Mouse (Mus musculus): ENCODE measurements around the gene Sept10. TPM values are rescaled to one million over a fixed set of nuclear protein-coding genes. Genes with fewer than 3 reads are reported as not detected.

Gene Sept10
- polyA plus RNA-seq, 1 experiment from 2014 or later: 46.3 TPM

DNA sequence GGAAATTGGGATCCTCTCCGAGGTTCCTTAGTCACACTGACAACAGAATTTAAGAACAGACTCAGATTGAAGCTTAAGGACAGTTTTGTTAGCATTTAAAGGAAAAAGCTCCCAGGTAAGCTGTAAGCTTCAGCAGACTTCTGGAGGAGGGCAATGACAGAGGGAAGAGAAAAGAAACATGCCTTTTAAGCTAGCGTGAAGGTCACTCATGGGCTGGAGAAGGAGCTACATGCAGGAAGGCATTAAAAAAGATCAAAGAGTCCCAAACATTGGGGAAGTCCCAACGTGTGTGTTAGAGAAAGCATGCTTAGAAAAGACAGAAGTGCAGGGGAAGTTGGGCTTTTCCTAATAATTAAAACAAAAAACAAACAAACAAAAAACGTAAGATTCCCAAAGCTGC is 14.2 kb upstream of the Sept10 start:
- Histone ChIP-seq H3K4me3 (ENCODE audit: low read length) (no peak overlapping the region), H3K4me1 (ENCODE audit: insufficient read depth, low read length) (no peaks in the 10 kb centered on the region), H3K27ac (ENCODE audit: low read length) (no peak overlapping the region), H3K9ac (replicated peaks; ENCODE audit: low read length) (no peak overlapping the region), H3K9me3 (ENCODE audit: low read length) (no peaks in the 10 kb centered on the region), H3K36me3 (ENCODE audit: insufficient read depth, low read length) (no peaks in the 10 kb centered on the region), H3K27me3 (ENCODE audit: insufficient read depth, low read length) (no peaks in the 10 kb centered on the region), H3K4me2 (replicated peaks; ENCODE audit: low read depth, low read length) (no peak overlapping the region)
- no peak for ATAC-seq (ENCODE audit: low FRiP score, low TSS enrichment)
- WGBS: 51% methylated on average over 4 of the region's 4 CpGs

DNA sequence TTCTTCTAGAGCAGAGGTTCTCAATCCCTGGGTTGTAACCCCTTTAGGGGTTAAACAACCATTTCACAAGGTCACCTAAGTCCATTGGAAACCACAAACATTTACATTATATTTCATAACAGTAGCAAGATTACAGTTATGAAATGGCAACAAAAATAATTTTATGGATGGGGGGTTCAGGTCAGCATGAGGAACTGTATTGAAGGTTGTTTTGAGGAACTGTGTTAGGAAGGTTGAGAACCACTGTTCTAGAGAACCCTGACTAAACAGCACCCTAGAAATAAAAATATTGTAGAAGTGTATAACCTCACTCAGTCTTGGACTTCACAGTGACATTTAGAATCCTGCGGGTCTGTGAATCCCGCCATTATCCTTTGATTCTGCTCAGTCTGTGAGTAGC is 13.6 kb upstream of the Sept10 start:
- H3K9ac ChIP-seq (replicated peaks; ENCODE audit: low read length): no peak overlapping the region
- ATAC-seq (ENCODE audit: low FRiP score, low TSS enrichment): no peak
- H3K4me3 ChIP-seq (ENCODE audit: low read length): no peak overlapping the region
- H3K36me3 ChIP-seq (ENCODE audit: insufficient read depth, low read length): no peaks in the 10 kb centered on the region
- H3K4me2 ChIP-seq (replicated peaks; ENCODE audit: low read depth, low read length): no peak overlapping the region
- no peaks in the 10 kb centered on the region for H3K9me3 ChIP-seq (ENCODE audit: low read length)
- WGBS: 88% methylated on average over 2 of the region's 2 CpGs
- no peak overlapping the region for H3K27ac ChIP-seq (ENCODE audit: low read length)
- H3K4me1 ChIP-seq (ENCODE audit: insufficient read depth, low read length): no peaks in the 10 kb centered on the region
- H3K27me3 ChIP-seq (ENCODE audit: insufficient read depth, low read length): no peaks in the 10 kb centered on the region

DNA sequence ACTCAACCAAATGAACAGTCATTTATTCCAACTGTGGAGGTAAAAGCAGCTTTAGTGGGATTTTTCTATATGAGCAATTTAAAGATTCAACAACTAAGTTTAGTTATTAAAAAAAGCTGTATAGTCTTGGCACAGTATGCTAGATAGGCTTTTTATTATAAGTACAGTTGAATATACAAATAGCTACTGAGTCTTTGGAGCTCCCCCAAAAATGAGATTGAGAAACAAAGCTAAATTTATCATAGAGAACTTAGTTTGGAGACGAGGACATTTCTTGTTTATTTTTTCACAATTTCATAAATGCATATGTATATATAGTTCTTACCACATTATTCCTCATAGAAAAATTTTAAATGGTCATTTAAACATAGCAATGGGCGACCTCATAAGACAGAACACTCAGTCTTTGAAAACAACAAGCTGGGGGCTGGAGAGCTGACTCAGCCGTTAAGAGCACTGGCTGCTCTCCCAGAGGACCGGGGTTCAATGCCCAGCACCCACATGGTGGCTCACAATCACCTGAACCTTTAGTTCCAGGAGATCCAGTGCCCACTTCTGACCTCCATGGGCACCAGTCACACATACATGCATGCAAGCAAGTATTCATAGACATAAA is 7.7 kb upstream of the Sept10 start:
- no peak overlapping the region for H3K4me3 ChIP-seq (ENCODE audit: low read length)
- no peak overlapping the region for H3K4me2 ChIP-seq (replicated peaks; ENCODE audit: low read depth, low read length)
- peaks cover 6% of the 10 kb centered on the region; the same call in 1 of the 2 replicates for H3K4me1 ChIP-seq (ENCODE audit: insufficient read depth, low read length)
- H3K36me3 ChIP-seq (ENCODE audit: insufficient read depth, low read length): no peaks in the 10 kb centered on the region
- no peak overlapping the region for H3K9ac ChIP-seq (replicated peaks; ENCODE audit: low read length)
- ATAC-seq (ENCODE audit: low FRiP score, low TSS enrichment): no peak
- no peaks in the 10 kb centered on the region for H3K9me3 ChIP-seq (ENCODE audit: low read length)
- no peak overlapping the region for H3K27ac ChIP-seq (ENCODE audit: low read length)
- no peaks in the 10 kb centered on the region for H3K27me3 ChIP-seq (ENCODE audit: insufficient read depth, low read length)
- WGBS: 72% methylated on average over 4 of the region's 4 CpGs

DNA sequence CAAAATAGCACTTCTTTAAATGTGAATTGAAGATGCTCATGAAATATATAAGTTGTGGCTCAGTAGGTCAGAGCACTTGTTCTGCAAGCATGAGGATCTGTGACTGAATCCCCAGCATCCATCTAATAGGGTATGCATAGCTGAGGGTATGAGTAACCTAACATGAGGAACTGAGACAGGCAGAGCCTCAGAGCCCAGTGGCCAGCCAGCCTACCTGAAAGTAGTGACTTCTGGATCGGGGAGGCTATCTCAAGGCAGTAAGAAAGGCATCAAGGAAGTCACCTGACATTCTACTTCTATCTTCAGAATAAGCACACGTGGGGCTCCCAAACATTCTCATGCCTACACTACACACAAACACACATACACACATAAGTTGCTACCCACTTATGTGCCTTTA is 3.5 kb upstream of the Sept10 start:
- no peak overlapping the region for H3K9ac ChIP-seq (replicated peaks; ENCODE audit: low read length)
- peaks cover 20% of the 10 kb centered on the region for H3K4me1 ChIP-seq (ENCODE audit: insufficient read depth, low read length)
- H3K27ac ChIP-seq (ENCODE audit: low read length): no peak overlapping the region
- H3K9me3 ChIP-seq (ENCODE audit: low read length): no peaks in the 10 kb centered on the region
- no peak overlapping the region for H3K4me2 ChIP-seq (replicated peaks; ENCODE audit: low read depth, low read length)
- no peaks in the 10 kb centered on the region for H3K27me3 ChIP-seq (ENCODE audit: insufficient read depth, low read length)
- H3K36me3 ChIP-seq (ENCODE audit: insufficient read depth, low read length): no peaks in the 10 kb centered on the region
- ATAC-seq (ENCODE audit: low FRiP score, low TSS enrichment): no peak
- WGBS: 86% methylated on average over 2 of the region's 2 CpGs
- no peak overlapping the region for H3K4me3 ChIP-seq (ENCODE audit: low read length)

DNA sequence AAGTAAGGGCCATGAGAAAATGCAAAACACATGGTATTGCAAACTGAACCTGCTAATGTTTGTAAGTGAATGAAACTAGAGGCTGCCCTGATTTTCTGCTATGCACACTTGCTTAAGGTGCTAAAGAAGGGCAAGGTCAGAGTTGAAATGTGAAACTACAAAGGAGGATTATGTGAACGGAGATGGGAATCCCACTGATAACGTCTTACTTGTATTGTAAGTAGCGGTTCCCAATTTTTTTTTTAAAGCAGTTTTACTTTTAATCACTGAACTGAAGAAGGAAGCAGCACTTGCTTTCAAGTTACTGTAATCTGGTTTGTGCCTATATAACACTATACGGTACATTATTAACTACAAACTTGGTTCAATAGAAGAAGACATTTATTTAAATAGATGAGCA is 2.2 kb upstream of the Sept10 start:
- no peak for ATAC-seq (ENCODE audit: low FRiP score, low TSS enrichment)
- Histone ChIP-seq H3K36me3 (ENCODE audit: insufficient read depth, low read length) (no peaks in the 10 kb centered on the region), H3K4me2 (replicated peaks; ENCODE audit: low read depth, low read length) (peak overlapping the region; percentile 100), H3K9ac (replicated peaks; ENCODE audit: low read length) (no peak overlapping the region), H3K4me1 (ENCODE audit: insufficient read depth, low read length) (peaks cover 22% of the 10 kb centered on the region), H3K27me3 (ENCODE audit: insufficient read depth, low read length) (no peaks in the 10 kb centered on the region), H3K4me3 (ENCODE audit: low read length) (peak overlapping the region; percentile 72), H3K9me3 (ENCODE audit: low read length) (no peaks in the 10 kb centered on the region), H3K27ac (ENCODE audit: low read length) (no peak overlapping the region)
- 66% methylated on average over 4 of the region's 4 CpGs for WGBS

DNA sequence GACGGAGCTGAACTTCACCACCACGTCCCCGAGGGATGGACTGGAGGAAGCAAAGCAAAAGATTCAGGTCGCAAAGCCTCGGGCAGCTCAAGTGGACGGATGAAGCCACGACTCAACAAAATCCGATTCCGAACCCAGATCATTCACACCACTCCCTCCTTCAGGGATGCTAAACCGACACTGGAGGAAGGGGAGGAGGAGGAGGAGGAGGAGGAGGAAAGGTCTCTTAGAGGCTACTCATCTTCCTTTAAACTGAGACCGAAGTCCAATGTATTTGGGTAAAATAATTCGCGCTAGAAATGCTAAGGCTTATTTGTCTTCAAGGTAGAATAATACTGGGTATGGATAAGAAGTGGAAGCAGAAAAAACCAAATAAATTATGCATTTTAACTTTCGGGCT is 1.7 kb upstream of the Sept10 start:
- Histone ChIP-seq H3K9me3 (ENCODE audit: low read length) (no peaks in the 10 kb centered on the region), H3K27ac (ENCODE audit: low read length) (no peak overlapping the region), H3K27me3 (ENCODE audit: insufficient read depth, low read length) (no peaks in the 10 kb centered on the region), H3K9ac (replicated peaks; ENCODE audit: low read length) (peak overlapping the region; percentile 87), H3K4me3 (ENCODE audit: low read length) (peak overlapping the region; percentile 72), H3K36me3 (ENCODE audit: insufficient read depth, low read length) (no peaks in the 10 kb centered on the region), H3K4me1 (ENCODE audit: insufficient read depth, low read length) (peaks cover 22% of the 10 kb centered on the region), H3K4me2 (replicated peaks; ENCODE audit: low read depth, low read length) (peak overlapping the region; percentile 100)
- ATAC-seq (ENCODE audit: low FRiP score, low TSS enrichment): no peak
- 27% methylated on average over 14 of the region's 14 CpGs for WGBS

DNA sequence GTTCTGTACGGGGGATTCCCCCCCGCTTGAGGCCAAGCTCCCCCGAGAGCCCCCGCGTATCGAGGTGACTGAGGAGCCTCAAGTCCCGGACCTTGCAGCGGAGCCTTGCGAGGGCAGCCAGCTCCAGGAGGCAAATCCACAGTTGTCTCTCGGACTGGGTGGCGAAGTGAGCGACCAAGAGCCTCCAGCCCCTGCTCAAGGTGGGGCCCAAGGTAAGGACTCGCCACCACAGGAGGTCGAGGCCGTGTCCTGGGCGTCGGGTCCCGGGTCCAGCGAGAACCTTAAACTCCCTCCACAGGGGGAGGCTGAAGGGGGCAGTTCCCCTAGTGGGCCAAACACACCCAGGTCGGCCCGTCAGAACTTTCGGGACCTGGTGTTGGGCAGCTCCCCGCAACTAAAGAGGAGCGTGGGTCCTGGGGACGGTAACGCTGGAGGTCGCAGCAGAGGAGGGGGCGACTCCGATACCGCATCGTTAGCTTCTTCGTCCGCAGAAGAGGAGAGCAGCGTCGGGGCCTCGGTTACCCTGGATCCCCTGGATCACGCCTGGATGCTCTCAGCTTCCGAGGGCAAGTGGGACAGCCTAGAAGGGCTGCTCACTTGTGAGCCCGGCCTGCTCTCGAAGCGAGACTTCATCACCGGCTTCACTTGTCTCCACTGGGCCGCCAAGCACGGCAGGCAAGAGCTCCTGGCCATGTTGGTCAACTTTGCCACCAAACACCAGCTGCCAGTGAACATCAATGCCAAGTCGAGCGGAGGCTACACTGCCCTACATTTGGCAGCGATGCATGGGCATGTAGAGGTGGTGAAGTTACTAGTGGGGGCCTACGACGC is 839 bp upstream of the Sept10 start:
- Histone ChIP-seq H3K9me3 (ENCODE audit: low read length) (no peaks in the 10 kb centered on the region), H3K36me3 (ENCODE audit: insufficient read depth, low read length) (no peaks in the 10 kb centered on the region), H3K4me1 (ENCODE audit: insufficient read depth, low read length) (peaks cover 22% of the 10 kb centered on the region), H3K27me3 (ENCODE audit: insufficient read depth, low read length) (no peaks in the 10 kb centered on the region), H3K4me3 (ENCODE audit: low read length) (peak overlapping the region; percentile 72), H3K9ac (replicated peaks; ENCODE audit: low read length) (peak overlapping the region; percentile 87), H3K4me2 (replicated peaks; ENCODE audit: low read depth, low read length) (peak overlapping the region; percentile 100), H3K27ac (ENCODE audit: low read length) (peak overlapping the region; percentile 97; the same call in 1 of the 2 replicates)
- ATAC-seq (ENCODE audit: low FRiP score, low TSS enrichment): peak; percentile 55
- WGBS: 2% methylated on average over 49 of the region's 49 CpGs

DNA sequence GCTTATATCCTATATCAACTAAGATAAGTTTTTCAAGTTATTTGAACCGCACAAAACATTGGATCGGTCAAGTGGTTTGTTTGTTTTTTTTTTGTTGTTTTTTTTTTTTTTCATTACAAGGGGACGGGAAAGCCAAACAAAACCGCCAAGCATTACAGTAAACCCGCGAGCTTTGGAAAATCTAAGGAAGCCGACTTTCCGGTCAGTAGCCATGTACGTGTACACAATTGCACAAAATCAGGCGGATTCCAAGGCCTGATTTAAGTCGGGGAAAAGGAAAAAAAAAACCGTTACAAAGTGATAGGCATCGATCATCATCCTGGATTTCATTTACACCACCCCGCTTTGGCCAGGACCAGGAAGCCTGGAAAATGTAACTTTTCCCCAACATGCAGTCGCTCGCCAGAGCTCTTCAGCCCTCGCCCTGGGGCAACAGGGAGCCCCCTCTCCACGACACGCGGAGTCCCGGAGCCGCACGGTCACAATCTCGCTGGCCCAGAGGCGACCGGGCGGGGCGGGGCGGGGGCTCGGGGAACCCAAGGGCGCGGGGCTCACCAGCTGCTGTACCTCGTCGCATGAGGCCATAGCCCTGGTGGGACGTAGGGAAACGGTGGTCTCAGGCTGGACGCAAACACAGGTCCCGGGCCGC is 699 bp downstream of the Sept10 start:
- no peaks in the 10 kb centered on the region for H3K9me3 ChIP-seq (ENCODE audit: low read length)

DNA sequence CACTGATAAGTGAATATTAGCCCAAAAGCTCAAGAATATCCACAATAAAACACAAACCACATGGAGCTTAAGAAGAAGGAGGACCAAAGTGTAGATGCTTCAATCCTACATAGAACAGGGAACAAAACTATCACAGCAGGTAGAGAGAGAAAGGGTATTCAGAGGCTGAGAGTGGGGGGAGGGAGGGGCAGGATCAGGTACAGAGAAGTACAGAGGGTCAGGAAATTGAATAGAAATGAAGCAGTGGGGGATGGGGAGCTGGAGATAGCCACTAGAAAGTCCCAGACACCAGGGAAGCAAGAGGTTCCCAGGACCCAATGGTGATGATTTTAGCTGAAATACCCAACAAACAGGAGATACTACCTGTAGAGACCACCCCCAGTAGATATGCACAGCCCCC is 21.6 kb downstream of the Sept10 start:
- Histone ChIP-seq H3K36me3 (ENCODE audit: insufficient read depth, low read length) (no peaks in the 10 kb centered on the region), H3K4me3 (ENCODE audit: low read length) (no peak overlapping the region), H3K4me2 (replicated peaks; ENCODE audit: low read depth, low read length) (no peak overlapping the region), H3K9ac (replicated peaks; ENCODE audit: low read length) (no peak overlapping the region), H3K9me3 (ENCODE audit: low read length) (no peaks in the 10 kb centered on the region), H3K4me1 (ENCODE audit: insufficient read depth, low read length) (peaks cover under 1% of the 10 kb centered on the region; the same call in 1 of the 2 replicates), H3K27me3 (ENCODE audit: insufficient read depth, low read length) (no peaks in the 10 kb centered on the region), H3K27ac (ENCODE audit: low read length) (no peak overlapping the region)
- no peak for ATAC-seq (ENCODE audit: low FRiP score, low TSS enrichment)

More for the DNA sequence above, 699 bp downstream of the Sept10 start:
- H3K4me2 ChIP-seq (replicated peaks; ENCODE audit: low read depth, low read length): peak overlapping the region; percentile 100
- no peaks in the 10 kb centered on the region for H3K27me3 ChIP-seq (ENCODE audit: insufficient read depth, low read length)
- H3K9ac ChIP-seq (replicated peaks; ENCODE audit: low read length): peak overlapping the region; percentile 87
- no peaks in the 10 kb centered on the region for H3K36me3 ChIP-seq (ENCODE audit: insufficient read depth, low read length)
- peaks cover 26% of the 10 kb centered on the region for H3K4me1 ChIP-seq (ENCODE audit: insufficient read depth, low read length)
- 1% methylated on average over 38 of the region's 39 CpGs for WGBS
- peak overlapping the region; percentile 72 for H3K4me3 ChIP-seq (ENCODE audit: low read length)
- peak overlapping the region; percentile 97 for H3K27ac ChIP-seq (ENCODE audit: low read length)
- no peak for ATAC-seq (ENCODE audit: low FRiP score, low TSS enrichment)

DNA sequence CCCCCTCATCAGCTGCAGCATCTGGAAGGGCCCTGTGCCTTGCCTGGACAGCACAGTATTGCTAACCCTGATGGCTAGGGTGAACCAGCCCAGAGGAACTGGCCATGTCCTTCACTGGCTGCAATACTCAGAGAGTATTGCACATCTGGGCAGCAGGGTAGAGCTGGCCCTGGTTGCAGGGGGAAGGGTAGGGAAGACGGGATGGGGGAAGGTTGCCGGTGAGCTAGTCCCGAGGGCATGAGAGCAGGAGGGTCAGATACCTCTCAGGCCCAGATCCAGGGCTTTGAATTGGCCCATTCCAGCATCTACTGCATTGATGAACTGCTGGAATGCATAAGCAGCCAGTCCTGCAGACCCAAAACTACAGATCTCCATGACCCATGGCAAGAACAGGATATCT is 24.9 kb downstream of the Sept10 start:
- peaks cover 5% of the 10 kb centered on the region for H3K4me1 ChIP-seq (ENCODE audit: insufficient read depth, low read length)
- no peak for ATAC-seq (ENCODE audit: low FRiP score, low TSS enrichment)
- no peak overlapping the region for H3K4me3 ChIP-seq (ENCODE audit: low read length)
- no peak overlapping the region for H3K9ac ChIP-seq (replicated peaks; ENCODE audit: low read length)
- H3K36me3 ChIP-seq (ENCODE audit: insufficient read depth, low read length): no peaks in the 10 kb centered on the region
- no peaks in the 10 kb centered on the region for H3K27me3 ChIP-seq (ENCODE audit: insufficient read depth, low read length)
- 89% methylated on average over 3 of the region's 3 CpGs for WGBS
- H3K9me3 ChIP-seq (ENCODE audit: low read length): no peaks in the 10 kb centered on the region
- no peak overlapping the region for H3K27ac ChIP-seq (ENCODE audit: low read length)
- H3K4me2 ChIP-seq (replicated peaks; ENCODE audit: low read depth, low read length): no peak overlapping the region

Data from kidney, embryonic 16.5 days (tissue).